Mouse (Mus musculus): ENCODE data around the gene Il17re. TPM values are rescaled to one million over a fixed set of nuclear protein-coding genes. Genes with fewer than 3 reads are reported as not detected.
A peak's percentile ranks its signal among the peaks of the same experiment; 100 is the strongest.

Gene Il17re
- under 1 TPM; 0.49 to 0.50 TPM for total RNA-seq (2021)
- long read RNA-seq, experiment 1 = 0 reads
- long read RNA-seq, experiment 2, partial matches to known transcripts = 1 of 1 reads
- long read RNA-seq, experiment 2, other reads (novel, unspliced or antisense) = 0 of 1 reads

DNA sequence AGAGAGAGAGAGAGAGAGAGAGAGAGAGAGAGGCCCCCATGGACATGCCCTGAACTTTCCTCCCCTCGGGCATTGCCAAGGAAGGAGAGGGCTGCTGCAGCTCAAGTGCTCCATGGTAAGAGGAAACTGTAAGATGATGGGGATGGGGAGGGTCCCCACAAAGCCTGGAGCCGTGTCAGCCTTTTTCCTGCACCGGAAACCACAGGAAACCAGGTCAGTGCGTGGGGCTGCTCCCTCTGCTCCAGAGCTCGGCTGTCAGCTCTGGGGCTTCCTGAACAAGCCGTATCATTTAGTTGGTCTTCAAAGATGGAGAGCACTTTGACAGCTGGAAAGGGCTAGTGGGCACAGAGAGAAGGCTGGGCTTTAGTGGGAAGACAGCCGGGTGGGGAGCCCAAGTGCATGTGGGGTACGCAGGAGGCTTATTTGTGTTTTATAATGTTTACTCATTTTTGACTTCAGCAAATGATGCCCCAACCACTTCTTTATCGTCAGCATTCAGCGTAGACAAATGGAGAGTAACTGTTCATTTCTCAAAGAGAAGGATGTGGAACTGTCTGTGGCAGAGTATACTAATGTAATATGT, at the start of gene Il17re:
Gene Il17re (plus strand): TSS at position 533 of the 583 bp plus-strand sequence.
- intact Hi-C loops (cut with DNase I) = no loop called here
- DNase-seq (ENCODE audit: extremely low spot score in 1 of 2, low spot score in 2 of 2) = no peak
- TF ChIP-seq CTCF (IDR thresholded peaks at IDR 0.05) = no peak
- Histone ChIP-seq H3K27ac (no peak within 1 kb of the TSS), H3K4me3 (no peak within 1 kb of the TSS)

DNA sequence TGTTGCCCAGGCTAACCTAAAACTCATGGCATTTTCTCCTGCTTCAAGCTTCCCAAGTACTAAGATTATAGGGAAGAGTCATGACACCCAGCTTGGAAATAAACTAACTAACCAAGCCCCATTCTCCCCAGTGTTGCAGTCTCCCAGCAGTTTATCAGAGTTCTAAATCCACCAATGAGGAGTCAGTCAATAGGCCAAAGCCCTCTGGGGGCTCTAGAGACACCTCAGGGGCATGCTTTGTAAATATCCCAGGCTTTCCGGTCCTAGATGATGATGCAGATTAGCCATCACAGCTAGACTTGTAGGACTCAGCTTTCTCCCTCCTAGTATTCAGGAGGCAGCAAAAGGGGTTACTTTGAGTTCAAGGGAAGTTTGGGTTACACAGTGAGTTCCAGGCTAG, 48.3 kb upstream of the Il17re start:
- TF ChIP-seq CTCF (IDR thresholded peaks at IDR 0.05) = no peak
- no peak overlapping the region for H3K27ac ChIP-seq
- intact Hi-C loops (cut with DNase I) = no loop called here

GRCm38 (mm10) chr6:113416416-113416815, 41.9 kb upstream of the Il17re start:
- intact Hi-C loops (cut with DNase I) = no loop called here
- DNase-seq (ENCODE audit: extremely low spot score in 1 of 2, low spot score in 2 of 2) = no peak
- H3K4me3 ChIP-seq = no peak overlapping the region
- H3K27ac ChIP-seq = no peak overlapping the region
- TF ChIP-seq CTCF (IDR thresholded peaks at IDR 0.05) = no peak

More for the DNA sequence above, 48.3 kb upstream of the Il17re start:
- no peak for DNase-seq (ENCODE audit: extremely low spot score in 1 of 2, low spot score in 2 of 2)
- H3K4me3 ChIP-seq = no peak overlapping the region

DNA sequence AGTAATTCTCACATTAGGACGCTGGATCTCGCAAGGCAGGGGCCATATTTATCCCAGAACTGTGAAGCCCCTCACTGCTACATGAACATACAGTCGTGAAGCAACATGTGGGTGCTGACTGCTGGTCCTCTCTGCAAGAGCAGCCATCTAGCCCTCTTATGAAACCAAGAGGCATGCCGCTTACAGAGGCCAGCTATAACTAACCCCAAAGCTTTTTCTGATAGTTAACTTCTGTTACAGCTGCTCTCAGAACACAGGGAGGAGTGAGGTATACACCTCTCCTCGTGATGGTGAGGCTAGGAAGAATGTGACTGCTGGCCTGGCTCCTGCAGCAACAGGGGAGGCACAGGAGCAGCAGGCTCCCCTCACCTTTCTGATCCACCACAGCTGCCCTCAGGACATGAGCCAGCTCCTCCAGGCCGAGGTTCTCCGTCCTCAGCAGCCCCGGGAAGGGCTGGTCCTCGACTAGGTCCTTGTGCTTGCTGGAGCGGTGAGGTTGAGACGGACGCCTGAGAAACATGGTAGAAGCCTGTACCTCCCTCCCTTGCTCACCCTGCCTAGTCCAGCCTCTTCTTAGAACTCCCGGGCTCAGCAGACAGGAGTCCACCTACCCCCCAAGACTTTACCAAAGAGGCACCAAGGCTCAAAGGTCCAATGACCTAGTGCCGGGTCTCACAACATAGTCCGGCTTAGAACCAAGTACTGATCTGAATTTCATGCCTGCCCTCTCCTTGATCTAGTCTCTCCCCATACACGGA, 39.7 kb upstream of the Il17re start:
- intact Hi-C loops (cut with DNase I) = loop anchor here (2.0 kb wide), 1 partner anchor 26 kb away; no protein-coding TSS in a partner anchor
- H3K4me3 ChIP-seq = peak overlapping the region; percentile 87
- peak overlapping the region; percentile 84 for H3K27ac ChIP-seq
- no peak for TF ChIP-seq CTCF (IDR thresholded peaks at IDR 0.05)
- peak in 1 of 2 experiments; percentile 24 for DNase-seq (ENCODE audit: extremely low spot score in 1 of 2, low spot score in 2 of 2)

GRCm38 (mm10) chr6:113419199-113419587, 39.1 kb upstream of the Il17re start, which contains the start of gene Rpusd3:
Gene Rpusd3, minus strand, starts transcription at chr6:113419340.
- Histone ChIP-seq H3K27ac (peak within 1 kb of the TSS; percentile 84), H3K4me3 (peak within 1 kb of the TSS; percentile 87)
- DNase-seq (ENCODE audit: extremely low spot score in 1 of 2, low spot score in 2 of 2) = peak; percentile 97 to 99
- TF ChIP-seq CTCF (IDR thresholded peaks at IDR 0.05) = no peak
- intact Hi-C loops (cut with DNase I) = loop anchor here (2.0 kb wide), 1 partner anchor 26 kb away; no protein-coding TSS in a partner anchor

DNA sequence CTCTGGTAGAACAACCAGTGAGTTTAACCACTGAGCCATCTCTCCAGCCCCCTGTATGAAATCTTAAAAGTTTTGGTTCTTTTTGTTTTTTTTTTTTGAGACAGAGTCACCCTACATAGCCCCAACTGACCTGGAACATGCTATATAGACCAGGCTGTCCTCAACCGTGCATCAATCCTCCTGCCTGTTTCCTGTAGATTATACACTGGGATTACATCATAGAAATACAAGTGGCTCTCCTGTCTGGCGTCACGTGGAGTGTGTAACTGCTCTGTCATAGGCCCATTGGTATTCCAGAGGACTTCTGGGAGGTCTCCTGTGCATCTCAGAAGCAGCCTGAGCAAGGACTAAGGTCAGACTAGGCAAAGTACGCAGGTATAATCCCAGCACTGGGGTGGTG, 35.3 kb upstream of the Il17re start:
- no peak overlapping the region for H3K27ac ChIP-seq
- intact Hi-C loops (cut with DNase I) = no loop called here
- no peak for DNase-seq (ENCODE audit: extremely low spot score in 1 of 2, low spot score in 2 of 2)
- no peak overlapping the region for H3K4me3 ChIP-seq
- TF ChIP-seq CTCF (IDR thresholded peaks at IDR 0.05) = no peak

GRCm38 (mm10) chr6:113424187-113424586, 34.1 kb upstream of the Il17re start:
- TF ChIP-seq CTCF (IDR thresholded peaks at IDR 0.05) = peak; percentile 37
- H3K27ac ChIP-seq = no peak overlapping the region
- no peak for DNase-seq (ENCODE audit: extremely low spot score in 1 of 2, low spot score in 2 of 2)
- intact Hi-C loops (cut with DNase I) = no loop called here
- no peak overlapping the region for H3K4me3 ChIP-seq

- no peak for TF ChIP-seq CTCF (IDR thresholded peaks at IDR 0.05)
- Histone ChIP-seq H3K4me3 (no peak overlapping the region), H3K27ac (no peak overlapping the region)
- intact Hi-C loops (cut with DNase I) = no loop called here
- DNase-seq (ENCODE audit: extremely low spot score in 1 of 2, low spot score in 2 of 2) = no peak
These were observed 31.6 kb upstream of the Il17re start for GRCm38 (mm10) chr6:113426696-113427095.

DNA sequence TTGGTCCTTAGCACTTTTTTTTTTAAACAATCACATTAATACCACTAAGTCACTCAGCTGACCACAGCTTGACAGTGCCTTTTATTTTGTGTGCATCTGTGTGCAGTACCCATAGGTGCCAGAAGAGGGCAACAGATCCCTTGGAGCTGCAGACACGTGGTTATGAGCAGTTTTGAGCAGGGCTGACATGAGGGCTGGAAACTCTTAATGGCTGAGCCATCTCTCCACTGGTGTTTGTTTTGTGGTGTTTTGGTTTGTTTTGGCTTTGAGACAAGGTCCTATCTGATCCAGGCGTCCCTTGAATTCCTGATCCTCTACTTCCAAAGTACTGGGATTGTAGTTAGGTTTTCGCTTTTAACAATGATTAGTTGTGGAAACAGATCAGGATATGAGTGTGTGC, 30.9 kb upstream of the Il17re start:
- Histone ChIP-seq H3K4me3 (no peak overlapping the region), H3K27ac (no peak overlapping the region)
- TF ChIP-seq CTCF (IDR thresholded peaks at IDR 0.05) = peak; percentile 50
- no peak for DNase-seq (ENCODE audit: extremely low spot score in 1 of 2, low spot score in 2 of 2)
- intact Hi-C loops (cut with DNase I) = no loop called here

- DNase-seq (ENCODE audit: extremely low spot score in 1 of 2, low spot score in 2 of 2) = no peak
- intact Hi-C loops (cut with DNase I) = no loop called here
- TF ChIP-seq CTCF (IDR thresholded peaks at IDR 0.05) = no peak
- H3K4me3 ChIP-seq = no peak overlapping the region
- H3K27ac ChIP-seq = no peak overlapping the region
These were observed 30.3 kb upstream of the Il17re start for GRCm38 (mm10) chr6:113428006-113428405.

GRCm38 (mm10) chr6:113429965-113430364, 28.3 kb upstream of the Il17re start:
- no peak overlapping the region for H3K27ac ChIP-seq
- intact Hi-C loops (cut with DNase I) = no loop called here
- DNase-seq (ENCODE audit: extremely low spot score in 1 of 2, low spot score in 2 of 2) = no peak
- H3K4me3 ChIP-seq = no peak overlapping the region
- TF ChIP-seq CTCF (IDR thresholded peaks at IDR 0.05) = no peak

DNA sequence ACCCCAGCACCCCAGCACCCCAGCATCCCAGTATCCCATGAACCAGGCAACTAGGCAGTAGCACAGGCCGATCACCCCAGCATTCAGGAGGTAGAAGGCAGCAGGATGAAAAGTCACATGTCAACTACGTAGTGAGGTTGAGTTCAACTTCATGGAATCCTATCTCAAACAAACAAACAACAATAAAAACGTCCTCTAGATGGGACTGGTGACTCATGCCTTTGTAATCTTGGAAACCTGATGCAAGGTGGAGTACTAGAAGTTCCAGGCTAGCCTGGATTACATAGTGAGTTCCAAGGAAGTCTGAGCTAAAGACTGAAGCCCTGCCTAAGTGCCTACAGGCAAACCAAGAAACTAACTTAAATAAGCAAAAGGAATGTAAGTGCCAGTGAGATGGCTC, 27.4 kb upstream of the Il17re start:
- intact Hi-C loops (cut with DNase I) = no loop called here
- TF ChIP-seq CTCF (IDR thresholded peaks at IDR 0.05) = no peak

More for the DNA sequence above, 27.4 kb upstream of the Il17re start:
- DNase-seq (ENCODE audit: extremely low spot score in 1 of 2, low spot score in 2 of 2) = no peak
- H3K27ac ChIP-seq = no peak overlapping the region
- H3K4me3 ChIP-seq = no peak overlapping the region
